ENCODE assay signal across 8 mouse cellular contexts in the genomic region with DNA sequence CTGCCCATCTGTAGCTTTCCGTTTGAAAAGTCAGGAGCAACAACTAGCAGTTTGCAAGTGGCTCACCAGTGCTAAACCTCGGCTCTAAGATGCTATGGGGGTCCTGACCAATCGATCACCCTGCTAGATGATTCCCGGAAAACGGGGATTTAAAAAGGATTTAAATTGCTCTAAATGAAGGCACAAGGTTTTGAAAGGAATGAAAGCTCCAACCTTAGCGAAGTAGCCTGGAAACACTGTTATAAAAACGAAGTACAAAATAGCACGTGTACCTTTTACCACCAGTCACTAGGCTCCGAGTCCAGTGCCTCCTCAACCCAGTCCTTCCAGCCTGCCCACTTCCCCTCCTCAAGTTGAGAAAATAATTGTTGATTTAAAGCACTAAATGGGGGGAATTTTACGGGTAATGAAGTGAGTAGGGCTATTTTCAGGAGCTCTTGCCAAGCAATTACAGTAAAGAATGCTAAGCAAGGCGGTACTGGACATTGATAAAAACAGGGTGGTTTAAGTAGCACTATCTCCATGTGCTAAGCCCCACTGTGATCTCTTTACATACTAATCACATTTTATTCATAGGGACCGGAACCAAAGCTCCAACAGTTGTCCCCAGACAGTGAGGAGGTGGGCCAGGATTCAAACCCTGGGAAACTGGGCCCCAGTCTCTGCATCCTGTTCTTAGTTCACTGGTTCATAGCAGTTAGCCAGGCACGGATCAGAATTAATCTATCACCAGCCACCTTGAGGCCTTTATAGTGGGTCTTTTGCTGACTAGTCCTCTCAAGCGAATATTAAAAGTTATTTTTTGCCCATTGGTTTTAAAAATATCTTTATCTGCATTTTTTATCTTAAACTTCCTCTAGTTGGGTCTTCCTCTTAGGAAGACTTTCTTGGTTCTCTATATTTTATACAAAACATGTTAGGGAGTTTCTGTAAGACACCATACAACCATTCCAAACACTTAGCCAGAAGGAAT. TPM values are rescaled to one million over a fixed set of nuclear protein-coding genes. Genes with fewer than 3 reads are reported as not detected.
DNase-seq lines count a peak whose midpoint lies in the region; ATAC-seq and TF ChIP-seq lines count a peak whose summit lies in the region.

No protein-coding gene starts in this region.

- H3K36me3 ChIP-seq in embryonic facial prominence, embryonic 11.5 days (replicated peaks; ENCODE audit: control insufficient read depth, insufficient read depth, low read depth, low read length) = no peaks in the 10 kb centered on the region
- H3K36me3 ChIP-seq in intestine, embryonic 14.5 days (ENCODE audit: control insufficient read depth, insufficient read depth, low read length) = peaks cover 31% of the 10 kb centered on the region
- H3K36me3 ChIP-seq in neural tube, embryonic 12.5 days = no peaks in the 10 kb centered on the region

- WGBS in embryonic facial prominence, embryonic 11.5 days = 49% methylated on average over 14 of the region's 14 CpGs
- WGBS in intestine, embryonic 14.5 days = 34% methylated on average over 14 of the region's 14 CpGs
- 38% methylated on average over 14 of the region's 14 CpGs for WGBS in neural tube, embryonic 12.5 days

- peak overlapping the region; percentile 88 for H3K4me3 ChIP-seq in left cerebral cortex, adult 2 months
- H3K4me3 ChIP-seq in embryonic facial prominence, embryonic 11.5 days (ENCODE audit: low read depth, low read length) = peak overlapping the region; percentile 78; the same call in 1 of the 2 replicates
- H3K4me3 ChIP-seq in intestine, embryonic 14.5 days (ENCODE audit: low read depth, low read length) = peak overlapping the region; percentile 92
- 0 out of 2 replicates have a peak overlapping the region, but pooled peaks have one; percentile 5 for H3K4me3 ChIP-seq in neural tube, embryonic 12.5 days

- peak overlapping the region; percentile 19; the same call in 1 of the 2 replicates for H3K4me2 ChIP-seq in embryonic facial prominence, embryonic 11.5 days (ENCODE audit: low read depth, low read length)
- peak overlapping the region; percentile 82 for H3K4me2 ChIP-seq in intestine, embryonic 14.5 days (ENCODE audit: low read length)
- peak overlapping the region; percentile 76 for H3K4me2 ChIP-seq in neural tube, embryonic 12.5 days (replicated peaks)

- no peaks in the 10 kb centered on the region for H3K9me3 ChIP-seq in embryonic facial prominence, embryonic 11.5 days (replicated peaks; ENCODE audit: control insufficient read depth, low read length)
- H3K9me3 ChIP-seq in intestine, embryonic 14.5 days (ENCODE audit: control insufficient read depth, low read length) = no peaks in the 10 kb centered on the region
- H3K9me3 ChIP-seq in neural tube, embryonic 12.5 days = no peaks in the 10 kb centered on the region

- intact Hi-C loops in left cerebral cortex, adult 2 months (cut with DNase I) = loop anchor here (2.0 to 10.0 kb wide), 3 partner anchors 63 to 210 kb away; partner anchors contain the start of genes Aph1c and Rps27l
- intact Hi-C loops in left cerebral cortex, postnatal 4 days (cut with DNase I) = loop anchor here (5.0 to 10.0 kb wide), 3 partner anchors 40 to 590 kb away; no protein-coding TSS in a partner anchor

- H3K27ac ChIP-seq in left cerebral cortex, adult 2 months = peak overlapping the region; percentile 57
- H3K27ac ChIP-seq in embryonic facial prominence, embryonic 11.5 days (replicated peaks; ENCODE audit: low read depth, low read length) = no peak overlapping the region
- H3K27ac ChIP-seq in intestine, embryonic 14.5 days (ENCODE audit: low read depth) = peak overlapping the region; percentile 94
- no peak overlapping the region for H3K27ac ChIP-seq in neural tube, embryonic 12.5 days

- DNase-seq in left cerebral cortex, adult 2 months (ENCODE audit: extremely low spot score in 1 of 2, low spot score in 2 of 2) = no peak
- no peak for DNase-seq in left cerebral cortex, postnatal 4 days
- no peak for DNase-seq in embryonic facial prominence, embryonic 11.5 days (ENCODE audit: low spot score)
- DNase-seq in intestine, embryonic 14.5 days (ENCODE audit: low spot score) = no peak
- DNase-seq in right cerebral cortex, postnatal 4 days = no peak
- DNase-seq in gastrocnemius, adult 18-20 months (ENCODE audit: low spot score) = no peak
- DNase-seq in layer of hippocampus, postnatal 36 days = no peak

- no peaks in the 10 kb centered on the region for H3K27me3 ChIP-seq in embryonic facial prominence, embryonic 11.5 days (ENCODE audit: control insufficient read depth, insufficient read depth, low read length)
- H3K27me3 ChIP-seq in intestine, embryonic 14.5 days (replicated peaks; ENCODE audit: control insufficient read depth, insufficient read depth, low read length) = no peaks in the 10 kb centered on the region
- H3K27me3 ChIP-seq in neural tube, embryonic 12.5 days (replicated peaks) = peaks cover 11% of the 10 kb centered on the region

- peaks cover 2% of the 10 kb centered on the region; the same call in 1 of the 2 replicates for H3K4me1 ChIP-seq in embryonic facial prominence, embryonic 11.5 days (ENCODE audit: control insufficient read depth, insufficient read depth, low read length)
- peaks cover 59% of the 10 kb centered on the region for H3K4me1 ChIP-seq in intestine, embryonic 14.5 days (replicated peaks; ENCODE audit: control insufficient read depth, insufficient read depth, low read length)
- H3K4me1 ChIP-seq in neural tube, embryonic 12.5 days = peaks cover 29% of the 10 kb centered on the region

- no peak for TF ChIP-seq CTCF in left cerebral cortex, adult 2 months (IDR thresholded peaks at IDR 0.05)

- no peak for ATAC-seq in embryonic facial prominence, embryonic 11.5 days (replicated peaks; ENCODE audit: insufficient number of reproducible peaks, low FRiP score, low TSS enrichment, low read depth)
- ATAC-seq in intestine, embryonic 14.5 days (replicated peaks; ENCODE audit: low FRiP score, low TSS enrichment, low read depth) = no peak
- no peak for ATAC-seq in neural tube, embryonic 12.5 days (ENCODE audit: low FRiP score, low read depth)

- H3K9ac ChIP-seq in embryonic facial prominence, embryonic 11.5 days (replicated peaks; ENCODE audit: low read length) = no peak overlapping the region
- H3K9ac ChIP-seq in intestine, embryonic 14.5 days (ENCODE audit: low read length) = peak overlapping the region; percentile 80
- H3K9ac ChIP-seq in neural tube, embryonic 12.5 days = peak overlapping the region; percentile 35; the same call in 1 of the 2 replicates

RNA-seq across cellular contexts. Expression of gene Tpm1, which starts 7.1 kb away (rescaled TPM):
- total RNA-seq in left cerebral cortex, adult 2 months (2021) = 100 to 1,000 TPM; 223 to 236 TPM
- total RNA-seq in left cerebral cortex, postnatal 4 days (2021) = 100 to 1,000 TPM; 147 to 152 TPM
- polyA plus RNA-seq in embryonic facial prominence, embryonic 11.5 days (2014; fragmentation: Nextera tagmentation; extraction: Ambion mirVana) = 563 and 596 TPM in 2 replicates
- polyA plus RNA-seq in intestine, embryonic 14.5 days (2014; fragmentation: Nextera tagmentation; extraction: Ambion mirVana) = 1,186 and 1,326 TPM in 2 replicates
- polyA plus RNA-seq in neural tube, embryonic 12.5 days (2016; fragmentation: Nextera tagmentation; extraction: Ambion mirVana) = 300 and 315 TPM in 2 replicates
- over 10,000 TPM; 24,162 to 25,960 TPM for total RNA-seq in gastrocnemius, adult 18-20 months (2021)
- total RNA-seq in layer of hippocampus, postnatal 36 days (2021) = 100 to 1,000 TPM; 219 to 236 TPM

Comparison
In these comparisons a context has a peak if more than half of its experiments do, and no peak if none do; other contexts are left out.
1. H3K27ac ChIP-seq: peak in left cerebral cortex, adult 2 months (single experiment) and intestine, embryonic 14.5 days (single experiment); none in embryonic facial prominence, embryonic 11.5 days (single experiment) and neural tube, embryonic 12.5 days (single experiment).
2. H3K4me3 ChIP-seq: peak in every context shown above with its lines; median percentile 92 in intestine, embryonic 14.5 days; 88 in left cerebral cortex, adult 2 months; 78 in embryonic facial prominence, embryonic 11.5 days; 5 in neural tube, embryonic 12.5 days.
3. H3K4me2 ChIP-seq: peak in every context shown above with its lines; median percentile 82 in intestine, embryonic 14.5 days; 76 in neural tube, embryonic 12.5 days; 19 in embryonic facial prominence, embryonic 11.5 days.
4. RNA of gene Tpm1, which starts 7.1 kb away (total RNA-seq): 24,162 to 25,960 TPM in gastrocnemius, adult 18-20 months; 223 to 236 TPM in left cerebral cortex, adult 2 months, 219 to 236 TPM in layer of hippocampus, postnatal 36 days and 147 to 152 TPM in left cerebral cortex, postnatal 4 days; every median in the first group is over 100 times any median in the second.